Mouse (Mus musculus) B cell, adult 62 days (primary cell): ENCODE results near the gene Ttc36. TPM values are rescaled to one million over a fixed set of nuclear protein-coding genes. Genes with fewer than 3 reads are reported as not detected.

Experiments
- total RNA-seq: library from RNA; stranded (reverse); gene quantifications from 4 replicates; pipeline ENCODE4 v1.2.4, GENCODE M21; 2023

Ttc36 gene
- total RNA-seq: 2.6 to 4.9 TPM (median 4.3 TPM) in 4 replicates

DNA sequence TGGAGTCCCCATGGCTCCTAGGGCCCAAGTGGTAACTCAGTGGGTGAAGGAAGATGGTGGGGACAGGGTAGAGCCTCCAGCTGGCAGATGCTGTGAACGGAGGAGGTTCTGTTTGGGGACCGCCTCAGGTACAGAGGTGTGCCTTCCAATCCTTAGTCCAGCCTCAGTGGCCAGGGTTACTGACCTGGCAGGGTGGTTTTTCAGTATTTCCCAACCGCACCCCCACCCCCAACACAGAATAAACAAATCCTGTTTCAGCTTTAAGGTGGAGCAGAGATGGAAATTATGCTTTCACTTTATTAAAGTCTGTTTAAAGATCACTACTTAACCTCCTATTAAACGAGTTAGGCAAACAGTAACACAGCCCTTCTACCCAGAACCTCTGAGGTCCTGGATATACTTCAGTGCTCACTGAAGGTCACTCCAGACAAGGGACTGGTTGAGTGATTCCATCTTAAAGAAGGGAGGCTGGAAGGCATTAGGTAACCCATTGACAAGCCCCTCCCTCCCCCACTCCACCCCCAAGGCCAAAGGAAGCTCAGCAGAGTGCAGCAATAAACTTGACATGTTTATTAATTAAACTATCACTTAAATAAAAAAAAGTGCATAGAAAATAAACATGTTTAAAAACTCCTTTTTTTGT is at the start of gene Ttc36:
Gene Ttc36 (minus strand): TSS at position 265 of the 643 bp plus-strand sequence.

DNA sequence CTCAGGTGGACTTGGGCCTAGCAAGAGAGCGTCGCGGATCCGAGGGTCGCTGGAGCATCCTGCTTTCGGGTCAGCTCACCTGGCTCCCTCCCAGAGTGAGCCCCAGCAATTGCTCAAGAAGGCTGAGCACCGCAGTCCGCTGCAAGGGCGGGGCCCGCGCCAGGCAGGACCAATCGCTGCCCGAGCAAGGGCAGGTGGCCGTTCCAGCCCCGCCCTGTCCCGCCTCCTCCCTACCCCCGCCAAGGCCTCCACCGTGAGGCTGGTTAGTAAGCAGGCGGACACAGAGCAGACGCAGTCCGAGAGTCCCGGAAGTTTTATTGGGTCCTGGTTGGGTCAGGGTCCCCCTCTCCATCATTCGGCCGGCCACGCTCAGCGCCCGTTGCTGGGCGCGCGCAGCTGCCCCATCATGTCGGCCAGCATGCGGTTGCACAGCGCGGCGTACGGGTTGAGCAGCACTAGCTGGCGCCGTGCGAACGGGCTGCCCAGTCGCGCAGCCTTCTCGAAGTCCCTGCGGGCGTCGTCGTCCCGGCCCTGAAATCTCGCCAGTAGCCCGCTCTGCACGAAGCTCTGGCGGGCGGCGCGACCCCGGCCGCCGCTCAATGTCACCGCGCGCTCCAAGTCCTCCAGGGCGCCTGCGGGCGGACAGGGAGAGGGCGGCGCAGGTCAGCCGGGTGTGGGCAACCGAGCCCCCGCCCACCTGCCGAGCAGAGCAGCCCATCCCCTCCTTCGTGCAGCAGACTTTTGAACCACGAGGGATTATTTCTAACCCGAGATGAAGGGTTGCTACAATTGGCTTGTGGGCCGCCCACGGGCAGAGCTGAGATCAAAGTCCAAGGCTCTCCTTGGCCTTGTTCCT is 3.5 kb downstream of the Ttc36 start, which contains the start of gene Tmem25:
Gene Tmem25 (minus strand): TSS at position 206 of the 856 bp plus-strand sequence.

DNA sequence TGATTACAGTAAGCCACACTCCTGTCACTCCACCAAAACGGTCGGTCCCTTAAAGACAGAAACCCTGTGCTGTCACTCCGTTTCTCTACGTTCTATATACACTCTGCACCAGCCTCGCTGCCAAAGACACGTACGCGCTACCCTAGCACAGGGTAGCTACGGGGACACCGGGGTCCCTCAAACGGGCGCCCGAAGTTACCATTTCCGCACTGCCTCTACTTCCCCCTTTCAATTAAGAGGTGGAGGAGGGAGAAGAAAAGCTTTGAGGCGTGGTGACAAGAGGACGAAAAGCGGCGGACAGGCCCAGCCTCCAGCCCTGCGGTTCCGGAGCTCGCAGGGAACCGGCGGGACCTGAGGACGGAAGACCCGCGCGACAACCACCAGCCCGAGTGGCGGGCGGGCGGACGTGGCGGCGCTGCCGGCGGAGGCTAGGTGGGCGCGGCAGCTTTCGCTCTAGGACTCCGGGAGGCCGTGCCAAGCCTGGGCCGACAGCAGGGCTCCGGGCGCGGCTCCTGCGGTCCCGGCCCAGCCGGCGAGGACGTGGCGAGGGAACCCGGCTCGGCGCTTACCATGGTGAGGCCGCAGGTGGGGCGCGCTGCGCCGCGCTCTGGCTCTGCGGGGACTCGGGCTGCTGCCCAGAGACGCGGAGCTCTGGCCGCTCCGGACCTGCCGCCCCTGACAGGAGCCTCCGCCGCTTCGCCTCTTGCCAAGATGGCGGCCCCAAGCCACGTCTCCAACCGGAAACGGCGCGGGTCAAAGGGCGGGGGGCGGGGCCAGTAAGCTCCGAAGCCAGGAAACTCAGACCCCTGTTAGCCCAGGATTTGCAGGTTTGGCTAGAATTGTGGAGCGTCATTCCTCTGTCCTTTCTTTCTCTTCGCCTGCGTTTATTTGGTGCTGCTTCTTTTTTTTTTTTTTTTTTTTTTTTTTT is 35.5 kb downstream of the Ttc36 start, which contains the start of the genes Arcn1 and Ift46:
Gene Arcn1 (minus strand): TSS at position 745 of the 928 bp plus-strand sequence.
Gene Ift46 (plus strand): TSS at position 808 of the 928 bp plus-strand sequence.

Other genes starting within 250 kb of the Ttc36 start
- 251 to 279 TPM (median 270 TPM) in 4 replicates for gene Cxcr5, start 241.2 kb downstream of the Ttc36 start, total RNA-seq
- 298 to 313 TPM (median 307 TPM) in 4 replicates for gene Ddx6, start 198.2 kb downstream of the Ttc36 start, total RNA-seq
- gene Treh, start 129.8 kb downstream of the Ttc36 start, total RNA-seq: not detected in 4 replicates
- gene Phldb1, start 67.9 kb downstream of the Ttc36 start, total RNA-seq: 0.76 TPM in 1 of 4 replicates, not detected in the others
- 133 to 144 TPM (median 140 TPM) in 4 replicates for gene Arcn1, start 35.2 kb downstream of the Ttc36 start, total RNA-seq
- 56.6 to 64.5 TPM (median 59.5 TPM) in 4 replicates for gene Ift46, start 35.2 kb downstream of the Ttc36 start, total RNA-seq
- gene Tmem25, start 3.8 kb downstream of the Ttc36 start, total RNA-seq: 0.51 to 0.67 TPM (median 0.63 TPM) in 3 of 4 replicates, not detected in the other
- gene Kmt2a, start 78.2 kb upstream of the Ttc36 start, total RNA-seq: 127 to 158 TPM (median 134 TPM) in 4 replicates
- gene Atp5l, start 117.7 kb upstream of the Ttc36 start, total RNA-seq: 123 to 144 TPM (median 136 TPM) in 4 replicates
- 76.8 to 101 TPM (median 82.4 TPM) in 4 replicates for gene Ube4a, start 162.5 kb upstream of the Ttc36 start, total RNA-seq
- gene Cd3g, start 177.4 kb upstream of the Ttc36 start, total RNA-seq: 1.2 to 2.6 TPM (median 2.0 TPM) in 4 replicates
- 1.2 to 3.9 TPM (median 1.8 TPM) in 4 replicates for gene Cd3d, start 178.7 kb upstream of the Ttc36 start, total RNA-seq
- 3.2 to 4.5 TPM (median 3.7 TPM) in 4 replicates for gene Cd3e, start 206.6 kb upstream of the Ttc36 start, total RNA-seq
- gene Mpzl2, start 236.7 kb upstream of the Ttc36 start, total RNA-seq: 0.52 to 1.4 TPM (median 0.77 TPM) in 4 replicates